Mouse (Mus musculus): Measurements from ENCODE around the gene Tapt1.
"Not testable (repeated sequence)": the region's sequence is repeated elsewhere in the genome, so short reads cannot be mapped to it uniquely, and the experiment has no call there.

Tapt1 gene

DNA sequence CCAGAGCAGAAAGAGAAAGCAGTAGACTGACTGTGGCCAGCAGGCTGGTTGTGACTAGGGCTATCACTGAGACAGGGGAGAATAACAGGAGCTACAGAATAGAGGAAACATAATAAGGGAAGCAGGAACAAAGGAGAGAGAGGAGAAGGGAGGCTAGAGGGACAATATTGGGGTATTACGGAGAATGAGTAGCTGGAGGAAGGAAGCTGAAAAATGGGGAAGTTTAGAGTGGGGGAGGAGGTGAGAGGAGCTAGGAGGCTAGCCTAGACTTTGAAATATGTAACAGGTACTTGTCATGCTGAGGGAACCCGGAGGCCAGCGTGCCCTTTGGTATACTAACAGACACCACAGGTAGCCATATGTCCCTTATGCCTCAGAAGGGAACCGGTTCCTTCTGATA lies 98.9 kb downstream of the Tapt1 start:
- no peak for DNase-seq (ENCODE audit: low read depth, low spot score)

DNA sequence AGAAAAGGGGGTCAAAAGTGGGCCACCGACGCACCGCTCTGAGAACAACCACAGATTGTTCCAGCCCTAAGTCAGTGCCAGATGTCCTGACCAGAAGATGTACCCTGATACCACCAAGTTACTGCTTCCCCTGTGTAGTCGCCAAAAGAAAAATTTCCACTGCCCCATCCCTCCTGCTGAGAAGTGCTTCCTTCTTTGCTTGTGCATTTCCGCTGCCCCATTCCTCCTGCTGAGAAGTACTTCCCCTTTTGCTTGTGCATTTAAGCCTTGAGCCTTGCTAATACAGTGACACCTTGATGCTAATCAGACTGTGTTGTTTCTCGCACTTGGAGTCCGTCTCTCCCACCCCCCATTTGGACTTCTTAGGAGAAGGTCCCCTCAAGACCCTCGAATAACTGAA lies 99.9 kb downstream of the Tapt1 start:
- not testable (repeated sequence) for DNase-seq (ENCODE audit: low read depth, low spot score)

Data from c-Kit-negative CD71-positive TER-119-positive erythroid progenitor cells, embryonic 14.5 days (primary cell).